ENCODE assay signal across 9 mouse cellular contexts in the genomic region with DNA sequence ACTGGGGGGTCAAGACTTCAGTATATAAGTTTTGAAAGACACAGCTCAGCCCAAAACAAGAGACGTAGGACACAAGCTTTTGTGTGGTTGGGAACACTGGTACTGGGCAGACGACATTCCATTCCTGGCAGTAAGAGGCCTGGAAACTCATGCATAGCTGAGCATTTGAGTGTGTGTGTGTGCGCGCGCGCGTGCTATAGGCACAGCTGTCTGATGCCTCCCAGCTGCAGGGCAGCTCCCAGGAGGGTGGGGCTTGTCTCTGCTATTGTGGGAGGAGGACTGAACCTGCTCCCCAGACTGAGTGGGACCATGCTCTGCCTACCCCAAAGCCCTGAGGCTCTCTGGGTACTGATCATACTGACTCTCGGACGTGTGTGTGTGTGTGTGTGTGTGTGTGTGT. TPM values are rescaled to one million over a fixed set of nuclear protein-coding genes. Genes with fewer than 3 reads are reported as not detected.
DNase-seq lines count a peak whose midpoint lies in the region; ATAC-seq lines count a peak whose summit lies in the region.
"Had no signal": no experiment of that assay in that cellular context is flagged by ENCODE, and none has a peak within 500 bp of the region (broad histone marks: within the 10 kb centered on the region; RNA-seq: fewer than 3 reads in every experiment).

No protein-coding gene starts in this region.

- no peaks in the 10 kb centered on the region for H3K9me3 ChIP-seq in heart, embryonic 10.5 days
- no peaks in the 10 kb centered on the region for H3K9me3 ChIP-seq in intestine, embryonic 16.5 days (ENCODE audit: control insufficient read depth, low read length)
- no peaks in the 10 kb centered on the region for H3K9me3 ChIP-seq in lung, embryonic 15.5 days

- H3K36me3 ChIP-seq in heart, embryonic 10.5 days: peaks cover 43% of the 10 kb centered on the region
- H3K36me3 ChIP-seq in intestine, embryonic 16.5 days (ENCODE audit: control insufficient read depth, insufficient read depth, low read length): peaks cover 10% of the 10 kb centered on the region; the same call in 1 of the 2 replicates
- peaks cover 40% of the 10 kb centered on the region for H3K36me3 ChIP-seq in lung, embryonic 15.5 days

- WGBS in heart, embryonic 10.5 days: 56% methylated on average over 9 of the region's 9 CpGs
- WGBS in intestine, embryonic 16.5 days: 20% methylated on average over 9 of the region's 9 CpGs
- 36% methylated on average over 9 of the region's 9 CpGs for WGBS in lung, embryonic 15.5 days

- no peaks in the 10 kb centered on the region for H3K27me3 ChIP-seq in heart, embryonic 10.5 days (ENCODE audit: insufficient read depth, poor library complexity, severe bottlenecking)
- H3K27me3 ChIP-seq in intestine, embryonic 16.5 days (replicated peaks; ENCODE audit: control insufficient read depth, insufficient read depth, low read length): no peaks in the 10 kb centered on the region
- no peaks in the 10 kb centered on the region for H3K27me3 ChIP-seq in lung, embryonic 15.5 days

- H3K4me2 ChIP-seq in intestine, embryonic 16.5 days (ENCODE audit: low read depth, low read length): no peak overlapping the region
- no peak overlapping the region; the same call in 1 of the 2 replicates for H3K4me2 ChIP-seq in lung, embryonic 15.5 days

- peak; percentile 74 for ATAC-seq in intestine, embryonic 16.5 days
- peak; percentile 78 for ATAC-seq in lung, embryonic 15.5 days (ENCODE audit: borderline replicate concordance, extremely low read depth, low FRiP score, low TSS enrichment)
- no peak for ATAC-seq in granulocyte monocyte progenitor cell, adult 5-6 weeks (replicated peaks; ENCODE audit: poor library complexity, severe bottlenecking)

- DNase-seq in heart, embryonic 10.5 days (ENCODE audit: low spot score): peak; percentile 89
- DNase-seq in heart, postnatal 4 days: no peak
- peak; percentile 93 for DNase-seq in Muller cell, postnatal 12 days (ENCODE audit: inconsistent ontology term)
- no peak for DNase-seq in gastrocnemius, postnatal 10 days
- no peak for DNase-seq in adrenal gland, postnatal 25 days
- DNase-seq: heart, postnatal 10 days had no signal

- peaks cover 59% of the 10 kb centered on the region for H3K4me1 ChIP-seq in heart, embryonic 10.5 days
- peaks cover 46% of the 10 kb centered on the region for H3K4me1 ChIP-seq in intestine, embryonic 16.5 days (ENCODE audit: control insufficient read depth, insufficient read depth, low read length)
- peaks cover 34% of the 10 kb centered on the region for H3K4me1 ChIP-seq in lung, embryonic 15.5 days

- peak overlapping the region; percentile 49; the same call in 1 of the 2 replicates for H3K9ac ChIP-seq in intestine, embryonic 16.5 days (ENCODE audit: low read depth, low read length)
- no peak overlapping the region for H3K9ac ChIP-seq in lung, embryonic 15.5 days

- H3K4me3 ChIP-seq in heart, embryonic 10.5 days: 0 out of 2 replicates have a peak overlapping the region, but pooled peaks have one; percentile 20
- no peak overlapping the region for H3K4me3 ChIP-seq in intestine, embryonic 16.5 days (ENCODE audit: low read length)
- no peak overlapping the region for H3K4me3 ChIP-seq in lung, embryonic 15.5 days

- peak overlapping the region; percentile 81 for H3K27ac ChIP-seq in heart, embryonic 10.5 days
- peak overlapping the region; percentile 82 for H3K27ac ChIP-seq in intestine, embryonic 16.5 days (ENCODE audit: low read length)
- H3K27ac ChIP-seq in lung, embryonic 15.5 days: peak overlapping the region; percentile 86

RNA-seq across cellular contexts. Expression of a gene that starts 9.5 kb away (rescaled TPM):
- 86.5 and 91.3 TPM in 2 replicates for polyA plus RNA-seq in heart, embryonic 10.5 days (2016; fragmentation: Nextera tagmentation; extraction: Ambion mirVana)
- total RNA-seq in heart, postnatal 4 days (2021): 10 to 100 TPM; 38.8 to 42.3 TPM
- polyA plus RNA-seq in intestine, embryonic 16.5 days (2015; fragmentation: Nextera tagmentation; extraction: Ambion mirVana): 172 and 174 TPM in 2 replicates
- polyA plus RNA-seq in lung, embryonic 15.5 days (2015; fragmentation: Nextera tagmentation; extraction: Ambion mirVana): 109 and 115 TPM in 2 replicates
- 47.0 and 51.2 TPM in 2 replicates for total RNA-seq in granulocyte monocyte progenitor cell, adult 5-6 weeks (2014; fragmentation: Nextera tagmentation)
- total RNA-seq in granulocyte monocyte progenitor cell, adult 5-6 weeks (2017): 13.5 and 17.0 TPM in 2 replicates
- total RNA-seq in gastrocnemius, postnatal 10 days (2021): 100 to 1,000 TPM; 106 to 115 TPM
- 128 and 161 TPM in 2 replicates for total RNA-seq in adrenal gland, postnatal 25 days (2021)

RNA-seq across cellular contexts. Expression of a gene that starts 26.8 kb away (rescaled TPM):
- polyA plus RNA-seq in heart, embryonic 10.5 days (2016; fragmentation: Nextera tagmentation; extraction: Ambion mirVana): 25.5 and 28.6 TPM in 2 replicates
- total RNA-seq in heart, postnatal 4 days (2021): 10 to 100 TPM; 24.4 to 27.6 TPM
- polyA plus RNA-seq in intestine, embryonic 16.5 days (2015; fragmentation: Nextera tagmentation; extraction: Ambion mirVana): 10.8 and 13.0 TPM in 2 replicates
- polyA plus RNA-seq in lung, embryonic 15.5 days (2015; fragmentation: Nextera tagmentation; extraction: Ambion mirVana): 21.3 and 26.6 TPM in 2 replicates
- 1.6 and 4.7 TPM in 2 replicates for total RNA-seq in granulocyte monocyte progenitor cell, adult 5-6 weeks (2014; fragmentation: Nextera tagmentation)
- total RNA-seq in granulocyte monocyte progenitor cell, adult 5-6 weeks (2017): 1.3 and 2.1 TPM in 2 replicates
- total RNA-seq in gastrocnemius, postnatal 10 days (2021): 10 to 100 TPM; 12.4 to 16.8 TPM
- total RNA-seq in adrenal gland, postnatal 25 days (2021): 21.5 and 27.5 TPM in 2 replicates

Comparison
In these comparisons a context has a peak if more than half of its experiments do, and no peak if none do; other contexts are left out.
1. DNase-seq: peak in heart, embryonic 10.5 days (single experiment) and Muller cell, postnatal 12 days (single experiment); none in heart, postnatal 4 days (single experiment), gastrocnemius, postnatal 10 days (single experiment) and adrenal gland, postnatal 25 days (single experiment).
2. Peak in every context shown above with its lines, with median percentiles within 50 percentile points of each other: H3K27ac ChIP-seq.